Mouse (Mus musculus) myocyte (in vitro differentiated cells): ENCODE results near the gene Slc25a3. TPM values are rescaled to one million over a fixed set of nuclear protein-coding genes. Genes with fewer than 3 reads are reported as not detected.

Source experiments
- H3K27me3 ChIP-seq: one replicate; pipeline ENCODE4 v1.6.1; 2011; ENCODE audit not compliant: control insufficient read depth, insufficient read depth, insufficient read length
- H3K36me3 ChIP-seq: one replicate; pipeline ENCODE4 v1.6.1; 2011; ENCODE audit not compliant: control insufficient read depth, insufficient read depth
- H3K4me2 ChIP-seq: one replicate; pipeline ENCODE4 v1.6.1; 2011; ENCODE audit warnings: low read depth, control low read depth
- H3K4me3 ChIP-seq: one replicate; pipeline ENCODE4 v1.5.1; 2011; ENCODE audit warnings: mild to moderate bottlenecking, control low read depth, moderate library complexity
- H3K79me2 ChIP-seq: one replicate; pipeline ENCODE4 v1.6.1; 2011; ENCODE audit not compliant: control insufficient read depth, insufficient read depth
- H3ac ChIP-seq: one replicate; pipeline ENCODE4 v1.6.1; 2011; ENCODE audit not compliant: control insufficient read depth, insufficient read length
- CEBPB ChIP-seq: IDR thresholded peaks from 2 replicates; pipeline ENCODE4 v1.6.1; 2011; ENCODE audit warnings: mild to moderate bottlenecking, moderate library complexity; ENCODE audit not compliant: poor library complexity, insufficient read depth, severe bottlenecking
- E2F4 ChIP-seq: IDR thresholded peaks from one replicate; pipeline ENCODE4 v1.6.1; 2011; ENCODE audit warnings: mild to moderate bottlenecking, control low read depth, moderate library complexity; ENCODE audit not compliant: insufficient read depth
- MAX ChIP-seq: IDR thresholded peaks from one replicate; pipeline ENCODE4 v1.6.1; 2011; ENCODE audit warnings: low read depth, mild to moderate bottlenecking, control low read depth
- MYOD1 ChIP-seq, 3 experiments: IDR thresholded peaks; one replicate each; pipeline ENCODE4 v1.6.1; 2011; ENCODE audit warnings: control low read depth in 2 of 3, low read depth in 2 of 3, mild to moderate bottlenecking in 2 of 3, moderate library complexity in 1 of 3; ENCODE audit not compliant: insufficient read length in 2 of 3, control insufficient read depth in 1 of 3
- MYOG ChIP-seq, 3 experiments: IDR thresholded peaks; one replicate each; pipeline ENCODE4 v1.6.1; 2011; ENCODE audit warnings: control low read depth in 2 of 3, low read depth in 2 of 3, mild to moderate bottlenecking in 2 of 3; ENCODE audit not compliant: insufficient read length in 2 of 3, control insufficient read depth in 1 of 3, insufficient read depth in 1 of 3
- POLR2A ChIP-seq: IDR thresholded peaks from one replicate; pipeline ENCODE4 v1.6.1; 2011; ENCODE audit warnings: low read depth, mild to moderate bottlenecking, control low read depth, moderate library complexity; ENCODE audit not compliant: insufficient read length
- POLR2AphosphoS2 ChIP-seq: IDR thresholded peaks from one replicate; pipeline ENCODE4 v1.6.1; 2011; ENCODE audit warnings: low read depth, control low read depth; ENCODE audit not compliant: insufficient read length
- REST ChIP-seq: IDR thresholded peaks from one replicate; pipeline ENCODE4 v1.6.1; 2011; ENCODE audit warnings: mild to moderate bottlenecking, control low read depth, moderate library complexity; ENCODE audit not compliant: insufficient read depth, insufficient read length
- SRF ChIP-seq: IDR thresholded peaks from one replicate; pipeline ENCODE4 v1.6.1; 2011; ENCODE audit warnings: low read depth; ENCODE audit not compliant: control insufficient read depth, insufficient read length
- TCF12 ChIP-seq: IDR thresholded peaks from one replicate; pipeline ENCODE4 v1.6.1; 2011; ENCODE audit warnings: mild to moderate bottlenecking, control low read depth; ENCODE audit not compliant: poor library complexity, insufficient read depth, severe bottlenecking
- TCF3 ChIP-seq: IDR thresholded peaks from one replicate; pipeline ENCODE4 v1.6.1; 2011; ENCODE audit warnings: low read depth, control low read depth; ENCODE audit not compliant: insufficient read length
- USF1 ChIP-seq: IDR thresholded peaks from one replicate; pipeline ENCODE4 v1.6.1; 2011; ENCODE audit warnings: low read depth, mild to moderate bottlenecking, control low read depth, moderate library complexity
- polyA plus RNA-seq: library from polyadenylated mRNA; unstranded; fragments of >200 nt; fragmentation: generic; extraction: Trizol; gene quantifications from one replicate; pipeline ENCODE4 v1.2.1, GENCODE M21; 2012; ENCODE audit warnings: missing spikeins

Slc25a3 gene
- polyA plus RNA-seq, 1 experiment, result 846 TPM

GRCm38 (mm10) chr10:91165850-91166249 is 42.0 kb upstream of the Slc25a3 start:
- Histone ChIP-seq H3K79me2 (peaks cover 94% of the 10 kb centered on the region), H3K4me2 (no peak overlapping the region), H3K36me3 (peaks cover 49% of the 10 kb centered on the region), H3ac (no peak overlapping the region), H3K4me3 (no peak overlapping the region), H3K27me3 (no peaks in the 10 kb centered on the region)
- no peak for TF ChIP-seq CEBPB
- no peak for TF ChIP-seq USF1
- TF ChIP-seq TCF12, result no peak
- no peak for TF ChIP-seq MYOG (IDR thresholded peaks at IDR 0.05; ENCODE audit: control insufficient read depth in 1 of 3, insufficient read depth in 1 of 3, insufficient read length in 2 of 3, low read depth in 2 of 3)

- peaks cover 99% of the 10 kb centered on the region for H3K79me2 ChIP-seq
- TF ChIP-seq TCF3 (no peak), MYOD1 (IDR thresholded peaks at IDR 0.05; ENCODE audit: control insufficient read depth in 1 of 3, insufficient read length in 2 of 3, low read depth in 2 of 3) (no peak), POLR2AphosphoS2 (no peak), TCF12 (no peak)
- no peak overlapping the region for H3ac ChIP-seq
- H3K27me3 ChIP-seq, result no peaks in the 10 kb centered on the region
- peaks cover 61% of the 10 kb centered on the region for H3K36me3 ChIP-seq
- no peak overlapping the region for H3K4me3 ChIP-seq
- H3K4me2 ChIP-seq, result no peak overlapping the region
These were observed 40.6 kb upstream of the Slc25a3 start for GRCm38 (mm10) chr10:91164491-91164890.

- Histone ChIP-seq H3ac (no peak overlapping the region), H3K27me3 (no peaks in the 10 kb centered on the region), H3K79me2 (peaks cover 93% of the 10 kb centered on the region), H3K4me3 (no peak overlapping the region), H3K36me3 (peaks cover 61% of the 10 kb centered on the region), H3K4me2 (no peak overlapping the region)
- TF ChIP-seq SRF (no peak), POLR2A (no peak), MYOG (IDR thresholded peaks at IDR 0.05; ENCODE audit: control insufficient read depth in 1 of 3, insufficient read depth in 1 of 3, insufficient read length in 2 of 3, low read depth in 2 of 3) (no peak), USF1 (no peak), MAX (no peak), TCF3 (no peak), CEBPB (no peak), TCF12 (no peak), E2F4 (no peak), REST (no peak), POLR2AphosphoS2 (no peak), MYOD1 (IDR thresholded peaks at IDR 0.05; ENCODE audit: control insufficient read depth in 1 of 3, insufficient read length in 2 of 3, low read depth in 2 of 3) (no peak)
These were observed 38.8 kb upstream of the Slc25a3 start for GRCm38 (mm10) chr10:91162511-91163163.

- peaks cover 61% of the 10 kb centered on the region for H3K36me3 ChIP-seq
- no peak overlapping the region for H3K4me3 ChIP-seq
- H3K27me3 ChIP-seq, result no peaks in the 10 kb centered on the region
- no peak overlapping the region for H3K4me2 ChIP-seq
- H3ac ChIP-seq, result no peak overlapping the region
- peaks cover 93% of the 10 kb centered on the region for H3K79me2 ChIP-seq
- no peak for TF ChIP-seq CEBPB
- no peak for TF ChIP-seq TCF3
- TF ChIP-seq MYOG (IDR thresholded peaks at IDR 0.05; ENCODE audit: control insufficient read depth in 1 of 3, insufficient read depth in 1 of 3, insufficient read length in 2 of 3, low read depth in 2 of 3), result no peak
- TF ChIP-seq REST, result no peak
- TF ChIP-seq USF1, result no peak
- TF ChIP-seq TCF12, result no peak
- TF ChIP-seq E2F4, result no peak
- TF ChIP-seq MAX, result no peak
- TF ChIP-seq POLR2AphosphoS2, result no peak
- no peak for TF ChIP-seq MYOD1 (IDR thresholded peaks at IDR 0.05; ENCODE audit: control insufficient read depth in 1 of 3, insufficient read length in 2 of 3, low read depth in 2 of 3)
- TF ChIP-seq SRF, result no peak
- no peak for TF ChIP-seq POLR2A
These were observed 38.2 kb upstream of the Slc25a3 start for GRCm38 (mm10) chr10:91162077-91162476.

- Histone ChIP-seq H3K27me3 (no peaks in the 10 kb centered on the region), H3K79me2 (peaks cover 93% of the 10 kb centered on the region), H3ac (no peak overlapping the region), H3K4me2 (no peak overlapping the region), H3K4me3 (no peak overlapping the region), H3K36me3 (peaks cover 64% of the 10 kb centered on the region)
- no peak for TF ChIP-seq TCF3
- TF ChIP-seq MAX, result no peak
- TF ChIP-seq E2F4, result no peak
- no peak for TF ChIP-seq TCF12
- TF ChIP-seq MYOG (IDR thresholded peaks at IDR 0.05; ENCODE audit: control insufficient read depth in 1 of 3, insufficient read depth in 1 of 3, insufficient read length in 2 of 3, low read depth in 2 of 3), result no peak
- no peak for TF ChIP-seq REST
- no peak for TF ChIP-seq MYOD1 (IDR thresholded peaks at IDR 0.05; ENCODE audit: control insufficient read depth in 1 of 3, insufficient read length in 2 of 3, low read depth in 2 of 3)
- no peak for TF ChIP-seq CEBPB
- no peak for TF ChIP-seq USF1
- TF ChIP-seq POLR2A, result no peak
- TF ChIP-seq SRF, result no peak
- no peak for TF ChIP-seq POLR2AphosphoS2
These were observed 37.1 kb upstream of the Slc25a3 start for GRCm38 (mm10) chr10:91161006-91161405.
